Comparison of ENCODE assay signal across 16 mouse cellular contexts in genomic region chr6:143012513-143013215, GRCm38 (mm10).
"Had no signal": no experiment of that assay in that cellular context is flagged by ENCODE, and none has a peak within 500 bp of the region (broad histone marks: within the 10 kb centered on the region; RNA-seq: fewer than 3 reads in every experiment).

No protein-coding gene starts in this region.

- H3K4me3 ChIP-seq: intestine, embryonic 15.5 days; kidney, embryonic 15.5 days; limb, embryonic 13.5 days; lung, embryonic 15.5 days; megakaryocyte, embryonic 14.5 days; midbrain, embryonic 13.5 days; stomach, embryonic 15.5 days had no signal

- H3K27ac ChIP-seq: intestine, embryonic 15.5 days; kidney, embryonic 15.5 days; limb, embryonic 13.5 days; liver, embryonic 14.5 days; lung, embryonic 15.5 days; macrophage; midbrain, embryonic 13.5 days; stomach, embryonic 15.5 days had no signal

- H3K4me1 ChIP-seq: intestine, embryonic 15.5 days; kidney, embryonic 15.5 days; limb, embryonic 13.5 days; lung, embryonic 15.5 days; midbrain, embryonic 13.5 days; stomach, embryonic 15.5 days had no signal

- H3K27me3 ChIP-seq: intestine, embryonic 15.5 days; kidney, embryonic 15.5 days; limb, embryonic 13.5 days; lung, embryonic 15.5 days; megakaryocyte, embryonic 14.5 days; midbrain, embryonic 13.5 days; stomach, embryonic 15.5 days had no signal

- DNase-seq: kidney, postnatal 14 days; layer of hippocampus, postnatal 36 days; left cerebral cortex, postnatal 4 days; lung, postnatal 14 days; right cerebral cortex, postnatal 14 days; thymus, adult 2 months; thymus, postnatal 25 days had no signal

- H3K9ac ChIP-seq: intestine, embryonic 15.5 days; kidney, embryonic 15.5 days; limb, embryonic 13.5 days; liver, embryonic 14.5 days; lung, embryonic 15.5 days; midbrain, embryonic 13.5 days; stomach, embryonic 15.5 days had no signal

- H3K36me3 ChIP-seq: intestine, embryonic 15.5 days had no signal

- H3K4me2 ChIP-seq: intestine, embryonic 15.5 days; kidney, embryonic 15.5 days; limb, embryonic 13.5 days; lung, embryonic 15.5 days; midbrain, embryonic 13.5 days; stomach, embryonic 15.5 days had no signal

- ATAC-seq: intestine, embryonic 15.5 days; midbrain, embryonic 13.5 days had no signal

- H3K9me3 ChIP-seq: intestine, embryonic 15.5 days; kidney, embryonic 15.5 days; limb, embryonic 13.5 days; lung, embryonic 15.5 days; midbrain, embryonic 13.5 days; stomach, embryonic 15.5 days had no signal
